Mouse (Mus musculus) midbrain, embryonic 13.5 days (tissue): ENCODE results near the gene Rbms2. TPM values are rescaled to one million over a fixed set of nuclear protein-coding genes. Genes with fewer than 3 reads are reported as not detected.
"Not testable (repeated sequence)": the region's sequence is repeated elsewhere in the genome, so short reads cannot be mapped to it uniquely, and the experiment has no call there.

Experiments used
- ATAC-seq: fragments of 200-750 bp; cut with Nextera tagmentation; 2 replicates; pipeline ENCODE4 v1.8.0; 2017; ENCODE audit warnings: mild to moderate bottlenecking, moderate TSS enrichment, moderate library complexity
- H3K27ac ChIP-seq: fragments of 300-500 bp; sonication (generic); 2 replicates; pipeline ENCODE4 v1.5.1; 2015; ENCODE audit warnings: inconsistent platforms, mild to moderate bottlenecking, moderate library complexity
- H3K27me3 ChIP-seq: fragments of 300-500 bp; sonication (generic); 2 replicates; pipeline ENCODE4 v1.6.1; 2015; ENCODE audit warnings: mild to moderate bottlenecking, inconsistent platforms
- H3K36me3 ChIP-seq: fragments of 300-500 bp; sonication (generic); 2 replicates; pipeline ENCODE4 v1.6.1; 2015; ENCODE audit warnings: mild to moderate bottlenecking, inconsistent platforms
- H3K4me1 ChIP-seq: fragments of 300-500 bp; sonication (generic); replicated peaks from 2 replicates; pipeline ENCODE4 v1.6.1; 2015; ENCODE audit warnings: inconsistent platforms
- H3K4me2 ChIP-seq: fragments of 300-500 bp; sonication (generic); replicated peaks from 2 replicates; pipeline ENCODE4 v1.6.1; 2015; ENCODE audit warnings: moderate library complexity, mild to moderate bottlenecking, inconsistent platforms
- H3K4me3 ChIP-seq: fragments of 300-500 bp; sonication (generic); replicated peaks from 2 replicates; pipeline ENCODE4 v1.5.1; 2015; ENCODE audit warnings: mild to moderate bottlenecking, inconsistent platforms
- H3K9ac ChIP-seq: fragments of 300-500 bp; sonication (generic); replicated peaks from 2 replicates; pipeline ENCODE4 v1.6.1; 2015; ENCODE audit warnings: mild to moderate bottlenecking, inconsistent platforms
- H3K9me3 ChIP-seq: fragments of 300-500 bp; sonication (generic); 2 replicates; pipeline ENCODE4 v1.6.1; 2016; ENCODE audit warnings: mild to moderate bottlenecking, inconsistent platforms
- WGBS: fragments of 180-500 bp; shearing (Covaris S2); methylation state at CpG from one replicate; pipeline ENCODE4 v1.1.7; 2015; 5-methylcytosine and 5-hydroxymethylcytosine counted together
- polyA plus RNA-seq: library from polyadenylated mRNA; unstranded; fragments of >200 nt; fragmentation: Nextera tagmentation; extraction: Ambion mirVana; gene quantifications from 2 replicates; pipeline ENCODE4 v1.2.1, GENCODE M21; 2015

The Rbms2 gene
- polyA plus RNA-seq, 1 experiment from 2014 or later, result 10.9 TPM

GRCm38 (mm10) chr10:128191472-128191871, 11.4 kb upstream of the Rbms2 start:
- no peaks in the 10 kb centered on the region for H3K36me3 ChIP-seq
- H3K4me2 ChIP-seq, result no peak overlapping the region
- H3K4me1 ChIP-seq, result peaks cover 12% of the 10 kb centered on the region
- H3K27ac ChIP-seq, result no peak overlapping the region
- H3K27me3 ChIP-seq, result peaks cover 24% of the 10 kb centered on the region
- WGBS, result 88% methylated on average over 2 of the region's 2 CpGs
- ATAC-seq, result no peak
- H3K9me3 ChIP-seq, result no peaks in the 10 kb centered on the region
- H3K9ac ChIP-seq, result no peak overlapping the region
- H3K4me3 ChIP-seq, result no peak overlapping the region

- Histone ChIP-seq H3K4me3 (no peak overlapping the region), H3K4me2 (no peak overlapping the region), H3K4me1 (0 out of 2 replicates have a peak, but pooled peaks cover 3% of the 10 kb centered on the region), H3K27ac (no peak overlapping the region), H3K36me3 (no peaks in the 10 kb centered on the region), H3K27me3 (peaks cover 5% of the 10 kb centered on the region; the same call in 1 of the 2 replicates), H3K9ac (no peak overlapping the region), H3K9me3 (no peaks in the 10 kb centered on the region)
- ATAC-seq, result no peak
- 55% methylated on average over 2 of the region's 2 CpGs for WGBS
Observed at GRCm38 (mm10) chr10:128188242-128188877, 8.3 kb upstream of the Rbms2 start.

GRCm38 (mm10) chr10:128187181-128187605, 7.1 kb upstream of the Rbms2 start:
- no peak overlapping the region for H3K4me2 ChIP-seq
- 0 out of 2 replicates have a peak, but pooled peaks cover 3% of the 10 kb centered on the region for H3K4me1 ChIP-seq
- no peak overlapping the region for H3K4me3 ChIP-seq
- H3K27ac ChIP-seq, result no peak overlapping the region
- H3K9ac ChIP-seq, result no peak overlapping the region
- no peaks in the 10 kb centered on the region for H3K9me3 ChIP-seq
- 66% methylated on average over 5 of the region's 5 CpGs for WGBS
- no peaks in the 10 kb centered on the region; the same call in 1 of the 2 replicates for H3K27me3 ChIP-seq
- no peaks in the 10 kb centered on the region for H3K36me3 ChIP-seq
- ATAC-seq, result no peak

GRCm38 (mm10) chr10:128185959-128186358, 5.9 kb upstream of the Rbms2 start:
- no peak overlapping the region for H3K9ac ChIP-seq
- H3K4me3 ChIP-seq, result no peak overlapping the region
- WGBS, result 69% methylated on average over 2 of the region's 2 CpGs
- H3K4me1 ChIP-seq, result 0 out of 2 replicates have a peak, but pooled peaks cover 3% of the 10 kb centered on the region
- no peaks in the 10 kb centered on the region for H3K9me3 ChIP-seq
- H3K27me3 ChIP-seq, result no peaks in the 10 kb centered on the region; the same call in 1 of the 2 replicates
- H3K4me2 ChIP-seq, result no peak overlapping the region
- no peaks in the 10 kb centered on the region for H3K36me3 ChIP-seq
- H3K27ac ChIP-seq, result no peak overlapping the region
- ATAC-seq, result peak; percentile 40; the same call in 1 of the 2 replicates

DNA sequence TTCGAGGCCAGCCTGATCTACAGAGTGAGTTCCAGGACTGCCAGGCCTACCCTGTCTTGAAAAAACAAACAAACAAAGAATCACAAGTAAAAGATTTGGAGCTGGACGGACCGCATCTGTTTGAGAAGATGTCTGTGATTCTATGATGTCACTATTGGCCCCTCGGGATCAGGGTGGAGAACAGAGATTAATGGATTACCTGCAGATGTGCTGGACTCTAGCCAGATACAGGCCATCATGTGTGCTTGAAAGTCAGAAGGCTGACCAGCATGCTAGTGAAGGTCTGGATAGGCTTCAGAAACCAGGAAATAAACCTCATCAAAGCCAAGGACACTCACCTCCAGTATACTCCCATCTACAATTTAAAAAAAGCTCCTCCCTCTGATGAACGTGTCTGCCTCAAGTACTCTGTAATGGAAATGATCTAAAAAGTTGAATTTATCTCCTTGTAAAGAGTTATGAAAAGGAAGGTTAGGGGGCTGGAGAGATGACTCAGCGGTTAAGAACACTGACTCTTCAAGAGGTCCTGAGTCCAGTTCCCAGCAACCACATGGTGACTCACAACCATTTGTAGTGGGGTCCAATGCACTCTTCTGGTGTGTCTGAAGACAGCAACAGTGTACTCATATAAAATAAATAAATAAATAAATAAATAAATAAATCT, 5.3 kb upstream of the Rbms2 start:
- Histone ChIP-seq H3K4me1 (0 out of 2 replicates have a peak, but pooled peaks cover 3% of the 10 kb centered on the region), H3K9ac (no peak overlapping the region), H3K36me3 (no peaks in the 10 kb centered on the region), H3K4me3 (no peak overlapping the region), H3K27me3 (no peaks in the 10 kb centered on the region), H3K9me3 (no peaks in the 10 kb centered on the region), H3K4me2 (no peak overlapping the region), H3K27ac (no peak overlapping the region)
- peak; percentile 24; the same call in 1 of the 2 replicates for ATAC-seq
- WGBS, result 80% methylated on average over 6 of the region's 6 CpGs

GRCm38 (mm10) chr10:128184296-128184695, 4.2 kb upstream of the Rbms2 start:
- no peak overlapping the region for H3K27ac ChIP-seq
- 91% methylated on average over 2 of the region's 2 CpGs for WGBS
- no peaks in the 10 kb centered on the region for H3K27me3 ChIP-seq
- H3K4me3 ChIP-seq, result no peak overlapping the region
- no peak overlapping the region for H3K4me2 ChIP-seq
- no peak overlapping the region for H3K9ac ChIP-seq
- no peaks in the 10 kb centered on the region for H3K9me3 ChIP-seq
- H3K4me1 ChIP-seq, result 0 out of 2 replicates have a peak, but pooled peaks cover 3% of the 10 kb centered on the region
- no peaks in the 10 kb centered on the region for H3K36me3 ChIP-seq
- ATAC-seq, result no peak

DNA sequence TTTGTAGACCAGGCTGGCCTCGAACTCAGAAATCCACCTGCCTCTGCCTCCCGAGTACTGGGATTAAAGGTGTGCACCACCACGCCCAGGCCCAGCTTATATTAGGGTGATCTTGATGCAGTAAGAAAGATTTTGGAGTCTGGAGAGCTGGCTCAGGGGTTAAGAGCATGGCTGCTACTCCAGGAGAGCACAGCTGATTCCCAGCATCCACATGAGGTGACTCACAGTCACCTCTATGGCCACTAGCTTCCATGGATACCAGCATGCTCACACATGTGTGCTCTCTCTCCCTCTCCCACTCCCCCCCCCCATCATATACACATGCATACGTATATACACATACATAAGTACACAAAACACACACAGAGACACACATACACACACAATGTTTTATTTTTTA, 2.8 kb downstream of the Rbms2 start:
- H3K4me2 ChIP-seq, result no peak overlapping the region
- peaks cover 21% of the 10 kb centered on the region for H3K4me1 ChIP-seq
- H3K27me3 ChIP-seq, result no peaks in the 10 kb centered on the region
- 86% methylated on average over 4 of the region's 4 CpGs for WGBS
- no peak overlapping the region for H3K27ac ChIP-seq
- H3K9ac ChIP-seq, result no peak overlapping the region
- H3K9me3 ChIP-seq, result no peaks in the 10 kb centered on the region
- no peak; the same call in 1 of the 2 replicates for ATAC-seq
- H3K4me3 ChIP-seq, result no peak overlapping the region
- H3K36me3 ChIP-seq, result no peaks in the 10 kb centered on the region

- H3K27ac ChIP-seq, result peak overlapping the region; percentile 51; the same call in 1 of the 2 replicates
- peak overlapping the region; percentile 76 for H3K4me2 ChIP-seq
- under 1% methylated on average over 17 of the region's 17 CpGs for WGBS
- H3K4me1 ChIP-seq, result peaks cover 21% of the 10 kb centered on the region
- H3K4me3 ChIP-seq, result peak overlapping the region; percentile 54
- H3K9ac ChIP-seq, result peak overlapping the region; percentile 63
- peak; percentile 83 for ATAC-seq
- H3K27me3 ChIP-seq, result no peaks in the 10 kb centered on the region
- H3K36me3 ChIP-seq, result no peaks in the 10 kb centered on the region
- H3K9me3 ChIP-seq, result no peaks in the 10 kb centered on the region
Observed at GRCm38 (mm10) chr10:128175996-128176755, 3.9 kb downstream of the Rbms2 start.

DNA sequence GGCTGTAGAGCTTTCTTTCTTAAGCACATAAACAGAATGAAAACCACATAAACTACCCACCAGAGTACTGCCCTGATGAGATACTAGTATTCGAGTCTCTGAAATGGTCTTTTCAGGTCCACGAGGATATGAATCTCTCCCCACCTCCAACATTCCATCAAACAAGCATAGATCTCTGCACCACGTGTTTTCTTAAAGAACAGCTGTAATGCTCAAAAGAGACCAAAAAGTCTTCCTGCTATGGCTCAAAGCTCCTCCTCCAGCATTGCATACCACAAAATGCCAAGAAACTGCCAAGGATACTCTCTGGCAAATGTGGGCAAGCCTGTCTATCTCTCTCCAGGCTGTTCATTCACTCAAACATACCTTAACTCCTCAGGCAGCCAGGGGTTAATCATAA, 4.8 kb downstream of the Rbms2 start:
- no peaks in the 10 kb centered on the region for H3K9me3 ChIP-seq
- H3K27me3 ChIP-seq, result no peaks in the 10 kb centered on the region
- H3K36me3 ChIP-seq, result no peaks in the 10 kb centered on the region
- peak overlapping the region; percentile 63 for H3K9ac ChIP-seq
- WGBS, result 13% methylated on average over 3 of the region's 3 CpGs
- H3K4me1 ChIP-seq, result peaks cover 21% of the 10 kb centered on the region
- H3K4me3 ChIP-seq, result peak overlapping the region; percentile 54
- peak overlapping the region; percentile 76 for H3K4me2 ChIP-seq
- no peak overlapping the region for H3K27ac ChIP-seq
- no peak for ATAC-seq

GRCm38 (mm10) chr10:128171348-128171747, 8.7 kb downstream of the Rbms2 start:
- ATAC-seq, H3K9ac ChIP-seq, H3K27me3 ChIP-seq, H3K9me3 ChIP-seq, H3K4me3 ChIP-seq, H3K36me3 ChIP-seq, H3K4me2 ChIP-seq, H3K27ac ChIP-seq: not testable (repeated sequence)
- peaks cover 21% of the 10 kb centered on the region for H3K4me1 ChIP-seq
- 96% methylated on average over 10 of the region's 10 CpGs for WGBS

DNA sequence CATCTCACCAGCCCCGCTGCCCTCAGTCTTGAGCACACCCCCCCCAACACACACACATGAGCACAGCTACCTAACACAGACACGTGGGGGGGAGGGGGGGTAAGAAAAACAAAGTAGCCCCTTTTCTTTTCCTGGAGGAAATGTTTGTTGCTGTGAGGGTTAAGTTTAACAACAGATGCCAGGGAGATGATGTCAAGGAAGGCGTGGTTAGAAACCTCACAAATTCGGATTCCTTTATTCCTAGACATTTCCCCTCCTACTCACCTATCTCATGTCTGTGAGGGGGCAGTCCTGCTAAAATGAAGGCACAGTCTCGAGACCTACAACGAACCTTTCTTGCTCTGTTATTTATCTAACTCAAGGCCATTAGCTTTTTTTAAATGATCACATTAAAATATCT, 13.0 kb downstream of the Rbms2 start:
- H3K4me1 ChIP-seq, result no peaks in the 10 kb centered on the region
- no peak overlapping the region for H3K4me3 ChIP-seq
- no peaks in the 10 kb centered on the region for H3K27me3 ChIP-seq
- no peaks in the 10 kb centered on the region for H3K9me3 ChIP-seq
- H3K27ac ChIP-seq, result no peak overlapping the region
- H3K36me3 ChIP-seq, result no peaks in the 10 kb centered on the region
- no peak for ATAC-seq
- WGBS, result 72% methylated on average over 6 of the region's 6 CpGs
- H3K4me2 ChIP-seq, result no peak overlapping the region
- H3K9ac ChIP-seq, result no peak overlapping the region

DNA sequence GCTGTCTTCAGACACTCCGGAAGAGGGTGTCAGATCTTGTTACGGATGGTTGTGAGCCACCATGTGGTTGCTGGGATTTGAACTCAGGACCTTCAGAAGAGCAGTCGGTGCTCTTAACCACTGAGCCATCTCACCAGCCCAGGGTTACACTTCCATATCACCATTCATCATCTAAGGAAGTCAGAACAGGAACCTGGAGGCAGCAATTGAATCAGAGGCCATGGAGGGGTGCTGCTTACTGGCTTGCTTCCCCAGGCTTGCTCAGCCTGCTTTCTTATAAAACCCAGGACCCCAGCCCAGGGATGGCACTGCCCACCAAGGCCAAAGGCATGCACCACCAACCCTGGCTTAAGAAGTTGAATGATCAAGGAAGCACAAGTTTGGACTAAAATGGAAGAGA, 14.4 kb downstream of the Rbms2 start:
- not testable (repeated sequence) for H3K27me3 ChIP-seq, H3K27ac ChIP-seq, H3K9me3 ChIP-seq, H3K9ac ChIP-seq, H3K4me1 ChIP-seq, H3K4me3 ChIP-seq, H3K4me2 ChIP-seq, H3K36me3 ChIP-seq, ATAC-seq
- 90% methylated on average over 3 of the region's 3 CpGs for WGBS
